Mouse (Mus musculus): Measurements from ENCODE around the gene C1ql4. TPM values are rescaled to one million over a fixed set of nuclear protein-coding genes. Genes with fewer than 3 reads are reported as not detected.

The C1ql4 gene
- not detected in 3 replicates for total RNA-seq (2017)

DNA sequence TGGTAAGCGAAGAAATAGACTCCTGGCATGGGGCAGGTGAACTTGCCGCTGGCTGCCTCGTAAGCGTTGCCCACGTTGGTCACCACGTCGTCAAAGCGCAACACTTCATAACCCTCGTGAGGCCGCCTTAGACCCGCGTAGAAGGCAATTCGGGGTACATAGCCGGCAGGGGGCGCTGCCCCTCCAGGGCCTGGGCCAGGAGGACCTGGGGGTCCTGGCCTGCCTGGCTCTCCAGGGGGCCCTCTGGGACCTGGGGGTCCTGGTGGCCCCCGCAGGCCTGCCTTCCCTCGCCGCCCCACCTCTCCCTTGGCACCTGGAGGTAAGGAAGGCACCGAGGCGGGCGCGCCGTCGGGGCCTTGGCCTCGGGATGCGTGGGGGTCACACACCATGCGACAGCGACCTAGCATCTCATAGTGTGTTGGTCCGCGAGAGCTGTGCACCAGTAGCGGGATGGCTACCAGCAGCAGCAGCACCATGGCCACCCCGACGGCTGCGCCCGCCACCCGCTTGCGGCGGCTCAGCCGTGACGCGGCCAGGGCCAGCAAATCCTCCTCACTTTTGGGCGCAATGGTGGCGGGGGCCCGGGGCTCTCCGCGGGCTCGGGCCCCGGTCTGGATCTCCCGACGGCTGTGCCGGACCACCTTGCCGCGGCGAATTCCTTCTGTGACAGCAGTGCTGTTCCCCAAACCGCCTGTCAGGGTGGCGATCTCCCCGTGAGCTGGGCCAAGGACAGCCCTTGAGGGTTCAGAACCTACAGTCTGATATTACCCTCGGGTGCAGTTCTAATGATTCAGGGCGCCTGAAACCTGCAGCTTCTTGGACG, at the start of gene C1ql4:
Gene C1ql4 (minus strand): TSS at position 565 of the 823 bp plus-strand sequence.
- ATAC-seq (replicated peaks; ENCODE audit: insufficient number of reproducible peaks, low FRiP score, low TSS enrichment, poor library complexity, severe bottlenecking), result no peak

- ATAC-seq (replicated peaks; ENCODE audit: insufficient number of reproducible peaks, low FRiP score, low TSS enrichment, poor library complexity, severe bottlenecking), result no peak
These were observed 42.6 kb upstream of the C1ql4 start for GRCm38 (mm10) chr15:99129956-99130910.

- ATAC-seq (replicated peaks; ENCODE audit: insufficient number of reproducible peaks, low FRiP score, low TSS enrichment, poor library complexity, severe bottlenecking), result no peak
These were observed 41.8 kb upstream of the C1ql4 start for GRCm38 (mm10) chr15:99129441-99129840.

DNA sequence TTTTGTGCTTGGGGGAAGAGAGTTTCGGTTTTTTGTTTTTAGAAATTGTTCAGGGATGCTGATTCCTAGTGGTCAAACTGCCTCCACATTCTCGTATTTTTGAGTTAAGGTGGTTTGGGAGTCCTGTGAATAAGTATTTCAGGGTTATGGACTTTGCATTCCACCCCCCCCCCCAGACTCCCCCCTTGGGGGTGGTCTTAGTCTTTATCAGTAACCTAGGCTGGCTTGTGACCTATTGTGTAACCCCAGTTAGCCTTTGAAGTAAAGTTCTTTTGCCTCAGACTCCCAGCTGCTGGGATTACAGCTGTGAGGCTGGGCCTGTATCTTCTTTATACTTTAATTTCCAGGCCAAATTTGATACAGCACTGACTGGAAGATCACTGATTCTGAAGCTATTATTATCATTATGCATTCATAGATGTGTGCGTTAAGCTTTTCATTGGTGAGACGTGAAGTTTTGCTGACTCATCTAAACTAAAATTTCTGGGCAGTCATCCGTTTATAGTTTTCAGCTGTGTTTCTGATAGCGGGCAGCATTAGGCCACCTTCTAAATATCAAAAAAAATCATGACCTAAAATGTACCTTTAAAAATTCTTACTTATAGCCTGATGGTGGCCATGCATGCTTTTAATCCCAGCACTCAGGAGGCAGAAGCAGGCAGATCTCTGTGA, 40.4 kb upstream of the C1ql4 start:
- ATAC-seq (replicated peaks; ENCODE audit: insufficient number of reproducible peaks, low FRiP score, low TSS enrichment, poor library complexity, severe bottlenecking), result no peak

GRCm38 (mm10) chr15:99126816-99127365, 39.3 kb upstream of the C1ql4 start:
- no peak for ATAC-seq (replicated peaks; ENCODE audit: insufficient number of reproducible peaks, low FRiP score, low TSS enrichment, poor library complexity, severe bottlenecking)

- ATAC-seq (replicated peaks; ENCODE audit: insufficient number of reproducible peaks, low FRiP score, low TSS enrichment, poor library complexity, severe bottlenecking), result no peak
These were observed 38.6 kb upstream of the C1ql4 start for GRCm38 (mm10) chr15:99126081-99126815.

- ATAC-seq (replicated peaks; ENCODE audit: insufficient number of reproducible peaks, low FRiP score, low TSS enrichment, poor library complexity, severe bottlenecking), result no peak
These were observed 38.1 kb upstream of the C1ql4 start, which contains the start of gene Spats2 for GRCm38 (mm10) chr15:99125711-99126080. Gene Spats2, plus strand, starts transcription at chr15:99125916.

GRCm38 (mm10) chr15:99122642-99123041, 35.0 kb upstream of the C1ql4 start:
- ATAC-seq (replicated peaks; ENCODE audit: insufficient number of reproducible peaks, low FRiP score, low TSS enrichment, poor library complexity, severe bottlenecking), result no peak

DNA sequence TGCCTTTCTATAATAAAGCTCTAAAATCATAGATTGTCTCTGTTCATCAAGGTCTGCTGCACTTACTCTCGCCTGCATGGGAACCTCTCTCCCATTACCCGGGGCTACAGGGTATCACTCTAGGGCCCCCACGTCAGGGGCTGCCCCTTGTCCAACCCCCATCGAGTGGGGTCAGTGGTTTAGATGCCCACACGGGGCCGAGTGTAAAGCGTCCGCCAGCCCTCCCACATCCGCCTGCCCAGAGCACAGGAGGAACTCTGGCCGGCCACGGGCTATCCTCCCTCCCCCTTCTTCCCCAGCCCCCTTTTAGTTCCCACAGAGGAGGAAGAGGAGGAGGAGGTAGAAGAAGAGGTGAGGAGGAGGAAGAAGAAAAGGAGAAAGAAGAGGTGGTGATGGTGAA, 33.2 kb upstream of the C1ql4 start:
- no peak for ATAC-seq (replicated peaks; ENCODE audit: insufficient number of reproducible peaks, low FRiP score, low TSS enrichment, poor library complexity, severe bottlenecking)

GRCm38 (mm10) chr15:99116539-99116938, 28.9 kb upstream of the C1ql4 start:
- ATAC-seq (replicated peaks; ENCODE audit: insufficient number of reproducible peaks, low FRiP score, low TSS enrichment, poor library complexity, severe bottlenecking), result no peak

- ATAC-seq (replicated peaks; ENCODE audit: insufficient number of reproducible peaks, low FRiP score, low TSS enrichment, poor library complexity, severe bottlenecking), result no peak
These were observed 27.4 kb upstream of the C1ql4 start for GRCm38 (mm10) chr15:99115065-99115423.

DNA sequence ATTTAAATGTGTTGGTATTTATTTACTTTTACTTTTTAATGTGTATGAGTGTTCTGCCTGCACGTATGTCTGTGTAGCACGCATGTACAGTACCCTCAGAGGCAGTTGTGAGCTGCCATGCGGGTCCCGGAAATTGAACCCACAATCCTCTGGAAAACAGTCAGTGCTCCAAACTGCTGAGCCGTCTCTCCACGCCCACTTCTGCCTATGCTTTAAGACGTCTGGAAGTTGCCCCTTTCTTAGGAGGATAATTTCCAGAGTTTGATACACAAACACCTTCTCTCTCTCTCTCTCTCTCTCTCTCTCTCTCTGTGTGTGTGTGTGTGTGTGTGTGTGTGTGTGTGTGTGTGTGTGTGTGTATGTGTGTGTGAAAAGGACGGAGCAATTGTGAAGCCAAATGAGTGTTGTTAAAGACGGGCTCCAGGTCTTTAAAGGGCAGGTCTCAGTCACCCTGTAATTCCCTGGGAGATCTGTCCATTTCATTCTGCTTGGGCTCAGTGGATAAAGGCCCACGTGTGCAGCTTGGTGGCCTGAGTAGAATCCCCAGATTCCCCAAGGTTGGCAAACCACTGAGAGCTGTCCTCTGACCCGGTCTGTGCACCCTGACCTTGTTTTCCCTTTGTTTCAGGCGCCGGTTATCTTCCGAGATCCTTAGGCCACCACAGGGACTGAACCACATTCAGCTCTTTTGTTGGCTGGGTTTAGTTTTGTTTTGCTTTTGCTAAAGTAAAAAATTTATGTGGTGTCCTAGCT, 26.9 kb upstream of the C1ql4 start:
- ATAC-seq (replicated peaks; ENCODE audit: insufficient number of reproducible peaks, low FRiP score, low TSS enrichment, poor library complexity, severe bottlenecking), result no peak

GRCm38 (mm10) chr15:99113396-99113975, 25.9 kb upstream of the C1ql4 start:
- no peak for ATAC-seq (replicated peaks; ENCODE audit: insufficient number of reproducible peaks, low FRiP score, low TSS enrichment, poor library complexity, severe bottlenecking)

DNA sequence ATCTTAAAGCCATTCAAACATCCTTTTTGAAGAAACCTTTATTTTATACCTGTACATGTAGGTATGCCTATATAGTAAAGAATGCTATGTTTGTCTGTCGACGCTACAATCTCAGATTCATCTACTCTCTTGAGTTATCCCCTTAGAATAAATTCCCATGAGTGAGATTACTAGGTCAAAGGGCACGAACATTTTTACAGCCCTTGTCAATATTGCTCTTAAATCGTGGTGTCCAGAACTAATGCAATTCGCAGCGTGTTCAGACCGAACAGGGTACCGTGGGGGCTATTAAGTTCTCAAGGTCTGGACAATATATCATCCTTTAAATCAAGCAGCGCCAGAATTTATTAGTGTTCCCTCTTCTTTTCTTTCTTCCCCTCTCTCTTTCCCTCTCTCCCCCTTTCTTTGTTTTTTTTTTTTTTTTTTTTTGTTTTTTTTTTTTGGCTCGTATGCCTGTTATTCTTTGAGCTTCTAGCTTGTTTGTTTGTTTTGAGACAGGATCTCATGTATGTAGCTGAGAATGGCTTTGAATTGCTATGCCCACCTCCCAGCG, 25.3 kb upstream of the C1ql4 start:
- ATAC-seq (replicated peaks; ENCODE audit: insufficient number of reproducible peaks, low FRiP score, low TSS enrichment, poor library complexity, severe bottlenecking), result no peak

- ATAC-seq (replicated peaks; ENCODE audit: insufficient number of reproducible peaks, low FRiP score, low TSS enrichment, poor library complexity, severe bottlenecking), result no peak
These were observed 24.2 kb upstream of the C1ql4 start for GRCm38 (mm10) chr15:99111809-99112208.

DNA sequence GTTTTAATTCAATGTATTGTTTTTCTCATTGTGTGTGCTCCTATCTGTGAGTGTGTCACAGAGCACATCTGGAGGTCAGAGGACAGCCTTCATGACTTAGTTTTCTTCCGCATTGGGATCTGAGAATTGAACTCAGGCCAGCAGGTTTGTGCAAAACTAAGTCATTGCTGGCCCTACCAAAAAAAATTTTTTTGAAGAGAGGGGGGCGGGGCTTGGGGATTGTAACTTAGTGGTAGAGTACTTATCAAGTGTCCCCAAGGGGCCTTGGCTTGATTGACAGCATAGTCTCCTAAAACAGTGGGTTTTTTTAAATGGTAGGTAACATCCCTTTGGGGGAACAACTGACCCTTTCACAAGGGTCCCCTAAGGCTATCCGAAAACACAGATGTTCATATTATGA, 23.5 kb upstream of the C1ql4 start:
- ATAC-seq (replicated peaks; ENCODE audit: insufficient number of reproducible peaks, low FRiP score, low TSS enrichment, poor library complexity, severe bottlenecking), result no peak

GRCm38 (mm10) chr15:99107866-99108265, 20.2 kb upstream of the C1ql4 start:
- ATAC-seq (replicated peaks; ENCODE audit: insufficient number of reproducible peaks, low FRiP score, low TSS enrichment, poor library complexity, severe bottlenecking), result no peak
